Mouse (Mus musculus) neural tube, embryonic 15.5 days (tissue): ENCODE measurements at regions not wholly inside any gene's neighbourhood (a gene's known extent, or its start where the extent isn't known, plus 50 kb on each side); places are given as distances from the start of the nearest gene placed in this dataset.
"Not testable (repeated sequence)": the region's sequence is repeated elsewhere in the genome, so short reads cannot be mapped to it uniquely, and the experiment has no call there.

Experiments used
- ATAC-seq: fragments of 200-750 bp; cut with Nextera tagmentation; 2 replicates; pipeline ENCODE4 v1.8.0; 2017; ENCODE audit warnings: mild to moderate bottlenecking, moderate TSS enrichment, moderate library complexity; ENCODE audit not compliant: low FRiP score
- H3K27ac ChIP-seq: fragments of 300-500 bp; sonication (generic); replicated peaks from 2 replicates; pipeline ENCODE4 v1.5.1; 2015; ENCODE audit warnings: mild to moderate bottlenecking, inconsistent platforms
- H3K27me3 ChIP-seq: fragments of 300-500 bp; sonication (generic); replicated peaks from 2 replicates; pipeline ENCODE4 v1.6.1; 2015; ENCODE audit warnings: inconsistent platforms
- H3K36me3 ChIP-seq: fragments of 300-500 bp; sonication (generic); 2 replicates; pipeline ENCODE4 v1.6.1; 2015; ENCODE audit warnings: inconsistent platforms
- H3K4me1 ChIP-seq: fragments of 300-500 bp; sonication (generic); 2 replicates; pipeline ENCODE4 v1.6.1; 2015; ENCODE audit warnings: inconsistent platforms
- H3K4me2 ChIP-seq: fragments of 300-500 bp; sonication (generic); 2 replicates; pipeline ENCODE4 v1.6.1; 2015; ENCODE audit warnings: inconsistent platforms, mild to moderate bottlenecking, moderate library complexity
- H3K4me3 ChIP-seq: fragments of 300-500 bp; sonication (generic); replicated peaks from 2 replicates; pipeline ENCODE4 v1.5.1; 2015; ENCODE audit warnings: mild to moderate bottlenecking, inconsistent platforms
- H3K9ac ChIP-seq: fragments of 300-500 bp; sonication (generic); replicated peaks from 2 replicates; pipeline ENCODE4 v1.6.1; 2015; ENCODE audit warnings: mild to moderate bottlenecking, inconsistent platforms
- H3K9me3 ChIP-seq: fragments of 300-500 bp; sonication (generic); replicated peaks from 2 replicates; pipeline ENCODE4 v1.6.1; 2016; ENCODE audit warnings: inconsistent platforms
- WGBS: fragments of 180-500 bp; shearing (Covaris S2); methylation state at CpG from one replicate; pipeline ENCODE4 v1.1.7; 2015; ENCODE audit warnings: mixed read lengths; 5-methylcytosine and 5-hydroxymethylcytosine counted together

- Histone ChIP-seq H3K36me3 (no peaks in the 10 kb centered on the region), H3K4me2 (no peak overlapping the region), H3K27me3 (no peaks in the 10 kb centered on the region), H3K27ac (no peak overlapping the region), H3K9me3 (no peaks in the 10 kb centered on the region), H3K9ac (no peak overlapping the region), H3K4me3 (no peak overlapping the region), H3K4me1 (peaks cover 9% of the 10 kb centered on the region; the same call in 1 of the 2 replicates)
- WGBS: 12% methylated on average over 4 of the region's 4 CpGs
- ATAC-seq: peak; percentile 59; the same call in 1 of the 2 replicates
Measured at GRCm38 (mm10) chr6:66399091-66399755, 136.0 kb upstream of the Mad2l1 start.

DNA sequence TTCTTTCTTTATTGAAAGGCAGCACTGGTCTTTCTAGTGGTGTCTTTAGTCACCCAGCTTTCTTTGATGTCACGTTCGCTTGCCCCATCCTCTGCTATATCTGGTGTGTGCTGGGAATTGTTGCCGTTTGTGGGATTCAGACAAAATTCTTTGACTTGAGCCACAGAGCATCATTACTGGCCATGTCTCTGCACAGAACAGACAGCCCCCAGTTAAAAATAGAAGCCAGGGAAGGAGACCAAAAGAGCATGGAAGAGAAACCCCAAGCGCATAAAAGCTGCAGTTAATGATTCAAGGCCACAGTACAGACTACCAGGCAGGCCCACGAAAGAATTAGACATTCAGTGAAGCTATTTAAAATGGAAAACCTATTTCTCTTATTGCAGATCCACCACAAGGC is 133.7 kb upstream of the Mad2l1 start:
- no peak overlapping the region for H3K9ac ChIP-seq
- ATAC-seq: no peak
- H3K4me1 ChIP-seq: peaks cover 9% of the 10 kb centered on the region; the same call in 1 of the 2 replicates
- no peaks in the 10 kb centered on the region for H3K9me3 ChIP-seq
- H3K27me3 ChIP-seq: no peaks in the 10 kb centered on the region
- WGBS: 13% methylated on average over 5 of the region's 5 CpGs
- H3K27ac ChIP-seq: peak overlapping the region; percentile 60; the same call in 1 of the 2 replicates
- H3K4me2 ChIP-seq: no peak overlapping the region
- no peak overlapping the region for H3K4me3 ChIP-seq
- no peaks in the 10 kb centered on the region for H3K36me3 ChIP-seq

GRCm38 (mm10) chr6:66401868-66402440 is 133.2 kb upstream of the Mad2l1 start:
- Histone ChIP-seq H3K27me3 (no peaks in the 10 kb centered on the region), H3K36me3 (no peaks in the 10 kb centered on the region), H3K27ac (peak overlapping the region; percentile 60; the same call in 1 of the 2 replicates), H3K4me2 (no peak overlapping the region), H3K9ac (no peak overlapping the region), H3K4me3 (no peak overlapping the region), H3K9me3 (no peaks in the 10 kb centered on the region), H3K4me1 (peaks cover 9% of the 10 kb centered on the region; the same call in 1 of the 2 replicates)
- 14% methylated on average over 5 of the region's 5 CpGs for WGBS
- no peak for ATAC-seq

DNA sequence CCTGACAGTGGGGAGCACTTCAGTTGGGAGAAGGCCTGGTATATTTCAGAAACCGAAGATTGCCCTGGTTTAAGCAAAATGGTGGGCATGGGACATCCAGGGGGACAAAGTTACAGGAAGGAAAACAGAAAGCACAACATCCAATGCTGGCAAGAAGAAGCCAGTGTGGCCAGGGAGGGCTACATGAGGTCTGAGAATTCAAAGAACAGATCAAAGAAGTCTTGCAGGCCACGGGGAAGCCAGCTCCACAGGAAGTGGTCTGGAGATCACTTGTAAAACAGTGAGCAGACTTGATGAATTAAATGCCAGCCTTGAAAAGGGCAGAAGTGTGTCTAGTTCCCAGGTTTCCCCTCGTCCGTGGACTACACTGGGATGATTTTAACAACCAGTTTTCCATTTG is 120.4 kb upstream of the Mad2l1 start:
- H3K9me3 ChIP-seq: no peaks in the 10 kb centered on the region
- H3K4me1 ChIP-seq: peaks cover 4% of the 10 kb centered on the region; the same call in 1 of the 2 replicates
- H3K36me3 ChIP-seq: no peaks in the 10 kb centered on the region
- 52% methylated on average over 4 of the region's 4 CpGs for WGBS
- no peak for ATAC-seq
- no peaks in the 10 kb centered on the region for H3K27me3 ChIP-seq
- H3K9ac ChIP-seq: no peak overlapping the region
- no peak overlapping the region for H3K4me3 ChIP-seq
- no peak overlapping the region for H3K4me2 ChIP-seq
- no peak overlapping the region for H3K27ac ChIP-seq

DNA sequence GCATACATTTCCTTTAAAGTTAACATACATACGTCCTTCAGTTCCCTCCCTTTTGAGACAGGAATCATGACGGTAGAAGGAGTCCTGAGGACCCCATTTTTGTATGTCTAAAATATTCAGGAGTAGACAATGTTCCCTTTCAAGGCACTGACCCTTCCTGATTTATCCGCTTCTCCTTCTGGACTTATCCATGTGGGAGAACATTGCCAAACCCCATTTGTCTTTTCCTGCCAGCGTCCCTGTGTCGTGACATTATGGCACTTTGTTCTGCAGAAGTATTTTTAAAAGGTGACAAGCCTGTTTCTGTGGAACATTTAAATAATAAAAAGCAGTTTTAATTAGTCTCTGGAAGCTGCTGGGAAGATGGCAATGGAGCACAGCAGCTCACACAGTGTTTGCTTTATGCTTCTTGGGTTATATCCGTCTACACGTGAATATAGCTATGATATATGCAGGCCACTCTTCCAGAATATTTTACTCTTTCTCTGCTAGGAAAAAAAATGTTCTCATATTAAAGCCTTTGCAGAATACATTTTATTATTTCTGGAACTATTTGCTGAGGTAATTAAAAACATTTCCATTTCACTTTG is 115.6 kb upstream of the Mad2l1 start:
- no peaks in the 10 kb centered on the region for H3K9me3 ChIP-seq
- no peak overlapping the region for H3K4me2 ChIP-seq
- no peaks in the 10 kb centered on the region for H3K36me3 ChIP-seq
- H3K4me1 ChIP-seq: peaks cover 4% of the 10 kb centered on the region; the same call in 1 of the 2 replicates
- no peak overlapping the region for H3K4me3 ChIP-seq
- no peak overlapping the region for H3K27ac ChIP-seq
- no peak overlapping the region for H3K9ac ChIP-seq
- H3K27me3 ChIP-seq: no peaks in the 10 kb centered on the region
- ATAC-seq: peak; percentile 74
- 10% methylated on average over 7 of the region's 7 CpGs for WGBS

DNA sequence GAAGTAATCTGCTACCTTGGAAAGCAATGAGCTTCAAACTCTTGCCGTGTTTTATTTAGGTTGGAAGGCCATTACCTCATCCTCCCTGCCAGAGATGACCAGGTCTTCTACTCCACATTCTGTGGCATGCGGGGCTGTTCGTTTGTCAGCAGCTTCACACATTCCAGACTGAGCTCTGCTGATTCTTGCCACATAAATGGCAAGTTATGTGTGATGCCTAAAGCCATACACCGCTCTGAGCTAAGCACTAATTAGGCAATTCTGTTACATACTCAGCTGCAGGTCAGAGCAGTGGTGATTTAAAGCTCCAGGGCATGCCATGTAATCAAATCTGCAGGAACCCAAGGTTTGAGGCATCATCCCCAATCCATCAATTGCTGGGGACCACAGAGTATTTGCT is 106.8 kb upstream of the Mad2l1 start:
- no peaks in the 10 kb centered on the region for H3K4me1 ChIP-seq
- H3K36me3 ChIP-seq: no peaks in the 10 kb centered on the region
- H3K27me3 ChIP-seq: no peaks in the 10 kb centered on the region
- WGBS: 68% methylated on average over 4 of the region's 4 CpGs
- ATAC-seq: no peak
- H3K9ac ChIP-seq: no peak overlapping the region
- H3K9me3 ChIP-seq: peaks cover 11% of the 10 kb centered on the region; the same call in 1 of the 2 replicates
- no peak overlapping the region for H3K27ac ChIP-seq
- no peak overlapping the region for H3K4me3 ChIP-seq
- no peak overlapping the region for H3K4me2 ChIP-seq

- not testable (repeated sequence) for H3K9me3 ChIP-seq, ATAC-seq, H3K4me1 ChIP-seq, H3K27ac ChIP-seq, H3K27me3 ChIP-seq, H3K9ac ChIP-seq, H3K4me2 ChIP-seq, H3K36me3 ChIP-seq, H3K4me3 ChIP-seq
Measured at GRCm38 (mm10) chr6:66450408-66450807, 84.8 kb upstream of the Mad2l1 start.

GRCm38 (mm10) chr6:66458172-66458571 is 77.0 kb upstream of the Mad2l1 start:
- no peak for ATAC-seq
- Histone ChIP-seq H3K4me1 (no peaks in the 10 kb centered on the region), H3K9ac (no peak overlapping the region), H3K27ac (no peak overlapping the region), H3K4me3 (no peak overlapping the region), H3K4me2 (no peak overlapping the region), H3K9me3 (no peaks in the 10 kb centered on the region), H3K27me3 (no peaks in the 10 kb centered on the region), H3K36me3 (no peaks in the 10 kb centered on the region)
- WGBS: 23% methylated on average over 3 of the region's 3 CpGs

GRCm38 (mm10) chr6:66464540-66464939 is 70.7 kb upstream of the Mad2l1 start:
- no peak overlapping the region for H3K27ac ChIP-seq
- no peak overlapping the region for H3K4me2 ChIP-seq
- H3K4me1 ChIP-seq: no peaks in the 10 kb centered on the region
- 15% methylated on average over 4 of the region's 5 CpGs for WGBS
- no peaks in the 10 kb centered on the region for H3K36me3 ChIP-seq
- no peak overlapping the region for H3K4me3 ChIP-seq
- ATAC-seq: no peak
- H3K9me3 ChIP-seq: no peaks in the 10 kb centered on the region
- no peaks in the 10 kb centered on the region for H3K27me3 ChIP-seq
- H3K9ac ChIP-seq: no peak overlapping the region

- no peaks in the 10 kb centered on the region for H3K4me1 ChIP-seq
- no peaks in the 10 kb centered on the region for H3K9me3 ChIP-seq
- no peak overlapping the region for H3K4me2 ChIP-seq
- ATAC-seq: no peak
- H3K27ac ChIP-seq: no peak overlapping the region
- H3K9ac ChIP-seq: no peak overlapping the region
- H3K36me3 ChIP-seq: no peaks in the 10 kb centered on the region
- no peaks in the 10 kb centered on the region for H3K27me3 ChIP-seq
- H3K4me3 ChIP-seq: no peak overlapping the region
- 33% methylated on average over 11 of the region's 11 CpGs for WGBS
Measured at GRCm38 (mm10) chr6:66465137-66465853, 69.9 kb upstream of the Mad2l1 start.

DNA sequence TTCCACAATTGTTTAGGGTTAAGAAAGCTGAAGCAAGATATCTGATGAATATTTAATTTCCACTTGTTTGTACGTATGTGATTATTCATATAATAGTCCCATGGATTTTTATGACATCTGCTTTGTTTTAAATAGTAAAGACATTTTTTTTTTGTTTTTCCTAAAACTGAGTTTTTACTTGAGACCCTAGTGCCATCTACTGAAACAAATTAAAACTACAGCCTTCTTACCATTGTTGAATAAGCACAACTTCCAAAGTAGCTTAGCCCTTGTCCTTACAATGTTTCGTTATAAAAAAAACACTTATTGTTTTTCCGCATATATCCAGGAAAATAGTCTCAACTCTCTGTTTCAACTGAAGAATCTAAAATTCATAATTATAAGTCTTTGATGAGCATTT is 68.4 kb upstream of the Mad2l1 start:
- H3K4me1 ChIP-seq: no peaks in the 10 kb centered on the region
- no peak overlapping the region for H3K4me2 ChIP-seq
- 31% methylated on average over 3 of the region's 3 CpGs for WGBS
- ATAC-seq: no peak
- no peak overlapping the region for H3K27ac ChIP-seq
- no peak overlapping the region for H3K9ac ChIP-seq
- H3K4me3 ChIP-seq: no peak overlapping the region
- no peaks in the 10 kb centered on the region for H3K9me3 ChIP-seq
- H3K36me3 ChIP-seq: no peaks in the 10 kb centered on the region
- H3K27me3 ChIP-seq: no peaks in the 10 kb centered on the region
